Comparison of ENCODE assay signal across 10 mouse cellular contexts in the genomic region with DNA sequence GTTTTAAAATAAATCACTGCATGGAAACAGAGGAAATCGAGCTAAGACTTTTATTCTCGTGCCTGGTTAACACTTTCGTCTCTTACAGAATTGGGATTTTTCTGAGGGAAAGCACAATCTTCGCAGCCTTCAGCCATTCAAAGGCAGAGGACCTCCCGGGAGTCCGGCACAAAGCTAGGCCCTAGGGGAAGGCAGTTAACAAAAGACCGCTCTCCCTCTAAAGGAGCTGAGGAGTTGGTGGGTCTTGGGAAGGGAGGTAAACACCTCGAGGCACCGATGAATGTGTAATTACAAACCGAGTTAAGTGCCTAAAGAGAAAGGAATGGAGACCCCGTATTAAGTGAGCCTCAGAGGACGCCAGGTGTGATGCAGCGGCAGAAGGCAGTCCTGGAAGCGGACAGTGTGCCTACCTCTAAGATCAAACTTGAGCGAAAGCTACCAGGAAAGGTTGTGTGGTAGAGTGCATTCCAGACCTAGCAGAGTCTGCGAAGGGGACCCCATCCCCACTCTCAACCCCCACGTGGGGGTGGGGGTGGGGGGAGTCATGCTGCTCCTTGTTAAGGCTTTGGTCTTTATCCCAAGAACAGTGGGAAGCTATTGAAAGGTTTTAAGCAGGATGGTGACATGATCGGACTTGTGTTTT. TPM values are rescaled to one million over a fixed set of nuclear protein-coding genes. Genes with fewer than 3 reads are reported as not detected.
DNase-seq lines count a peak whose midpoint lies in the region; ATAC-seq and TF ChIP-seq lines count a peak whose summit lies in the region.
"Had no signal": no experiment of that assay in that cellular context is flagged by ENCODE, and none has a peak within 500 bp of the region (broad histone marks: within the 10 kb centered on the region; RNA-seq: fewer than 3 reads in every experiment).

No protein-coding gene starts in this region.

- in situ Hi-C loops in ES-E14 (cut with MboI; ENCODE audit: low sequenced_read_pairs in 2 of 2, unreplicated experiment in 2 of 2): no loop called here

- 24% methylated on average over 18 of the region's 18 CpGs for WGBS in heart, embryonic 10.5 days
- 4% methylated on average over 18 of the region's 18 CpGs for WGBS in forebrain, embryonic 15.5 days
- WGBS in midbrain, embryonic 13.5 days: 5% methylated on average over 18 of the region's 18 CpGs

- H3K36me3 ChIP-seq in heart, embryonic 10.5 days: no peaks in the 10 kb centered on the region
- no peaks in the 10 kb centered on the region for H3K36me3 ChIP-seq in ES-E14 (ENCODE audit: control insufficient read depth, insufficient read depth, low read length, poor library complexity, severe bottlenecking)
- no peaks in the 10 kb centered on the region for H3K36me3 ChIP-seq in forebrain, embryonic 15.5 days
- no peaks in the 10 kb centered on the region for H3K36me3 ChIP-seq in midbrain, embryonic 13.5 days

- no peak for DNase-seq in heart, embryonic 10.5 days (ENCODE audit: low spot score)
- no peak for DNase-seq in heart, postnatal 36 days
- peak; percentile 21 for DNase-seq in ES-E14 (ENCODE audit: low read depth, low spot score)
- DNase-seq in cerebellum, adult 11-12 months: no peak
- no peak for DNase-seq in testis, postnatal 14 days (ENCODE audit: low spot score)
- no peak for DNase-seq in right cerebral cortex, postnatal 10 days (ENCODE audit: low spot score in 2 of 2)
- DNase-seq: cerebellum, postnatal 25 days had no signal

- peak overlapping the region; percentile 29 for H3K4me2 ChIP-seq in forebrain, embryonic 15.5 days (replicated peaks)
- peak overlapping the region; percentile 45 for H3K4me2 ChIP-seq in midbrain, embryonic 13.5 days (replicated peaks)

- H3K9me3 ChIP-seq in heart, embryonic 10.5 days: no peaks in the 10 kb centered on the region
- H3K9me3 ChIP-seq in ES-E14 (ENCODE audit: control insufficient read depth, insufficient read depth, low read depth, low read length): no peaks in the 10 kb centered on the region
- no peaks in the 10 kb centered on the region for H3K9me3 ChIP-seq in forebrain, embryonic 15.5 days
- H3K9me3 ChIP-seq in midbrain, embryonic 13.5 days: no peaks in the 10 kb centered on the region

- H3K4me1 ChIP-seq in heart, embryonic 10.5 days: peaks cover 9% of the 10 kb centered on the region
- peaks cover 0 to 3% of the 10 kb centered on the region in 2 experiments; a peak in 2 of 4 replicates for H3K4me1 ChIP-seq in ES-E14 (ENCODE audit: control insufficient read depth in 2 of 2, insufficient read depth in 2 of 2, low read length in 2 of 2, poor library complexity in 1 of 2)
- H3K4me1 ChIP-seq in forebrain, embryonic 15.5 days: peaks cover 11% of the 10 kb centered on the region
- H3K4me1 ChIP-seq in midbrain, embryonic 13.5 days (replicated peaks): peaks cover 14% of the 10 kb centered on the region

- intact Hi-C loops in heart, postnatal 36 days (cut with DNase I): no loop called here

- no peaks in the 10 kb centered on the region for H3K27me3 ChIP-seq in heart, embryonic 10.5 days (ENCODE audit: insufficient read depth, poor library complexity, severe bottlenecking)
- H3K27me3 ChIP-seq in forebrain, embryonic 15.5 days: no peaks in the 10 kb centered on the region
- H3K27me3 ChIP-seq in midbrain, embryonic 13.5 days: no peaks in the 10 kb centered on the region

- no peak overlapping the region for H3K9ac ChIP-seq in ES-E14 (ENCODE audit: insufficient read depth, low read depth, low read length, poor library complexity, severe bottlenecking)
- H3K9ac ChIP-seq in forebrain, embryonic 15.5 days (replicated peaks): no peak overlapping the region
- H3K9ac ChIP-seq in midbrain, embryonic 13.5 days (replicated peaks): no peak overlapping the region

- ATAC-seq in forebrain, embryonic 15.5 days (replicated peaks): no peak
- peak; percentile 50; the same call in 1 of the 2 replicates for ATAC-seq in midbrain, embryonic 13.5 days

- no peak overlapping the region for H3K27ac ChIP-seq in heart, embryonic 10.5 days
- peak overlapping the region; percentile 41 for H3K27ac ChIP-seq in ES-E14 (ENCODE audit: insufficient read depth, low read depth, low read length, poor library complexity, severe bottlenecking)
- no peak overlapping the region for H3K27ac ChIP-seq in forebrain, embryonic 15.5 days (replicated peaks)
- H3K27ac ChIP-seq in midbrain, embryonic 13.5 days: no peak overlapping the region

- H3K4me3 ChIP-seq in heart, embryonic 10.5 days: peak overlapping the region; percentile 33; the same call in 1 of the 2 replicates
- no peak overlapping the region for H3K4me3 ChIP-seq in ES-E14 (ENCODE audit: insufficient read depth in 1 of 2, low read depth in 1 of 2, low read length in 2 of 2, poor library complexity in 1 of 2, severe bottlenecking in 1 of 2)
- no peak overlapping the region for H3K4me3 ChIP-seq in forebrain, embryonic 15.5 days
- peak overlapping the region; percentile 16; the same call in 1 of the 2 replicates for H3K4me3 ChIP-seq in midbrain, embryonic 13.5 days (replicated peaks)

TF ChIP-seq in ES-E14, 5 proteins besides CTCF, POLR2A, EP300 and RAD21:
- TF ChIP-seq CHD2 (IDR thresholded peaks at IDR 0.05; ENCODE audit: low read depth, low read length) (no peak), HCFC1 (IDR thresholded peaks at IDR 0.05; ENCODE audit: borderline replicate concordance, insufficient read depth, low read length) (no peak), MAFK (IDR thresholded peaks at IDR 0.05; ENCODE audit: insufficient read depth, low read depth, low read length) (no peak), ZC3H11A (IDR thresholded peaks at IDR 0.05; ENCODE audit: borderline replicate concordance, low read depth, low read length) (no peak), ZNF384 (IDR thresholded peaks at IDR 0.05; ENCODE audit: low read depth, low read length) (no peak)

RNA-seq across cellular contexts. Expression of a gene that starts 58.9 kb away (rescaled TPM):
- 19.1 and 32.2 TPM in 2 replicates for polyA plus RNA-seq in heart, embryonic 10.5 days (2016; fragmentation: Nextera tagmentation; extraction: Ambion mirVana)
- 10 to 100 TPM; 22.1 to 26.5 TPM for total RNA-seq in heart, postnatal 36 days (2021)
- 2.5 and 3.8 TPM in 2 replicates for total RNA-seq in ES-E14 (2012; rRNA removed)
- 19.7 and 24.6 TPM in 2 replicates for polyA plus RNA-seq in forebrain, embryonic 15.5 days (2015; fragmentation: Nextera tagmentation; extraction: Ambion mirVana)
- polyA plus RNA-seq in midbrain, embryonic 13.5 days (2015; fragmentation: Nextera tagmentation; extraction: Ambion mirVana): 81.4 and 89.2 TPM in 2 replicates
- total RNA-seq: monocyte, adult 5-6 weeks had no signal

Comparison
In these comparisons a context has a peak if more than half of its experiments do, and no peak if none do; other contexts are left out.
1. H3K4me3 ChIP-seq: peak in heart, embryonic 10.5 days (single experiment) and midbrain, embryonic 13.5 days (single experiment); none in ES-E14 (0 of 2) and forebrain, embryonic 15.5 days (single experiment).